Mouse (Mus musculus) stomach, embryonic 14.5 days (tissue): ENCODE measurements around the gene Ccl11. TPM values are rescaled to one million over a fixed set of nuclear protein-coding genes. Genes with fewer than 3 reads are reported as not detected.

Source experiments
- ATAC-seq: fragments of 200-750 bp; cut with Nextera tagmentation; 2 replicates; pipeline ENCODE4 v1.8.0; 2017; ENCODE audit warnings: low read depth, moderate TSS enrichment; ENCODE audit not compliant: insufficient number of reproducible peaks, insufficient read depth, low FRiP score
- H3K27ac ChIP-seq: fragments of 300-500 bp; sonication (generic); 2 replicates; pipeline ENCODE4 v1.5.1; 2014; ENCODE audit warnings: mild to moderate bottlenecking, low read length, moderate library complexity, mixed read lengths
- H3K27me3 ChIP-seq: fragments of 300-500 bp; sonication (generic); 2 replicates; pipeline ENCODE4 v1.6.1; 2014; ENCODE audit warnings: low read length, control low read depth, mixed read lengths; ENCODE audit not compliant: control insufficient read depth, insufficient read depth
- H3K36me3 ChIP-seq: fragments of 300-500 bp; sonication (generic); 2 replicates; pipeline ENCODE4 v1.6.1; 2014; ENCODE audit warnings: mild to moderate bottlenecking, control low read depth, low read length, moderate library complexity, mixed read lengths; ENCODE audit not compliant: control insufficient read depth, insufficient read depth
- H3K4me1 ChIP-seq: fragments of 300-500 bp; sonication (generic); 2 replicates; pipeline ENCODE4 v1.6.1; 2014; ENCODE audit warnings: low read length, control low read depth, mixed read lengths; ENCODE audit not compliant: control insufficient read depth, insufficient read depth
- H3K4me2 ChIP-seq: fragments of 300-500 bp; sonication (generic); replicated peaks from 2 replicates; pipeline ENCODE4 v1.6.1; 2014; ENCODE audit warnings: low read depth, low read length, control low read depth
- H3K4me3 ChIP-seq: fragments of 300-500 bp; sonication (generic); 2 replicates; pipeline ENCODE4 v1.5.1; 2014; ENCODE audit warnings: low read depth, low read length, control low read depth
- H3K9ac ChIP-seq: fragments of 300-500 bp; sonication (generic); replicated peaks from 2 replicates; pipeline ENCODE4 v1.6.1; 2014; ENCODE audit warnings: low read depth, mild to moderate bottlenecking, control low read depth, low read length, moderate library complexity, mixed read lengths
- H3K9me3 ChIP-seq: fragments of 300-500 bp; sonication (generic); 2 replicates; pipeline ENCODE4 v1.6.1; 2016; ENCODE audit warnings: low read depth, low read length, control low read depth; ENCODE audit not compliant: control insufficient read depth
- WGBS: fragments of 180-500 bp; shearing (Covaris S2); extraction: QIAGEN DNeasy Blood & Tissue Kit; methylation state at CpG from one replicate; pipeline ENCODE4 v1.1.7; 2014; 5-methylcytosine and 5-hydroxymethylcytosine counted together
- polyA plus RNA-seq: library from polyadenylated mRNA; unstranded; fragments of >200 nt; fragmentation: Nextera tagmentation; extraction: Ambion mirVana; gene quantifications from 2 replicates; pipeline ENCODE4 v1.2.1, GENCODE M21; 2014

The Ccl11 gene
- 99.4 and 100 TPM in 2 replicates for polyA plus RNA-seq

DNA sequence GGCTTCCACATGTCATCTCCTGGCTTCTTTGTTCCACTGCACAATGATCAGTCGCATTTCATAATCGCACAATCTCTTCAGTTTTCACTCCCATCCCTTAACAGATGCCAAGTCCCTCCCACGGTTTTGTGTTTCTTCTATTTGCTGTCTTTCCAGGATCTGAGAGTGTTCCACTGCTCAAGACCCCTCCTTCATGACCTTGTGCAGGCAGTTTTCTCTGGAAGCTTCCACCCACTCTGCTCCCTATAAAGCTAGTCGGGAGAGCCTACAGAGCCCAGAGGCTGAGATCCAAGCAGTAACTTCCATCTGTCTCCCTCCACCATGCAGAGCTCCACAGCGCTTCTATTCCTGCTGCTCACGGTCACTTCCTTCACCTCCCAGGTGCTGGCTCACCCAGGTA lies at the start of gene Ccl11:
Gene Ccl11, plus strand, starts transcription at position 178 of the 400 bp plus-strand sequence.
- ATAC-seq: no peak
- WGBS: 63% methylated on average over 6 of the region's 6 CpGs
- Histone ChIP-seq H3K9me3 (no peaks in the 10 kb centered on the region), H3K4me2 (peak within 1 kb of the TSS; percentile 22), H3K9ac (0 out of 2 replicates have a peak within 1 kb of the TSS, but pooled peaks have one; percentile 1), H3K27me3 (no peaks in the 10 kb centered on the region), H3K4me3 (peak within 1 kb of the TSS; percentile 12; the same call in 1 of the 2 replicates), H3K36me3 (no peaks in the 10 kb centered on the region), H3K4me1 (no peaks in the 10 kb centered on the region), H3K27ac (no peak within 1 kb of the TSS)

DNA sequence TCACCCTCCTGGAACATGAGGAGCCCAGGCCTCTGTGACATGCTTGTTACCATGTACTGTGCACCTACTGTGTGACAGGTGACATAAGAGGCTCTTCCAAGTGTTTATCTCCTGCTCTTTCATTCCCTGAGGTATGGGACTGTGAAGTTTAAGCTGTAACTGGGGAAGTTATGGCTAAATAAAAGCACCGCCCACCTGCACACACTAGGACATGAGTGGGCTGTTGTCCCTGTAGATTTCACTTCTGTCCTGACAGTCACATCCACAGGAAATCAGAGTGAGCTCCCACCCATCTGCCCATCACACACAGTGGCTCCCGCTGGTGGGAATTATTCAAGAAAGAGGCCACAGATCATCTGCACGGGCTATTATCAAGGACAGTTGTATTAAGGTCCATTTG lies 47.5 kb upstream of the Ccl11 start:
- Histone ChIP-seq H3K36me3 (no peaks in the 10 kb centered on the region), H3K4me2 (no peak overlapping the region), H3K27ac (no peak overlapping the region), H3K27me3 (no peaks in the 10 kb centered on the region), H3K9me3 (no peaks in the 10 kb centered on the region), H3K4me1 (no peaks in the 10 kb centered on the region), H3K9ac (no peak overlapping the region), H3K4me3 (no peak overlapping the region)
- 88% methylated on average over 3 of the region's 3 CpGs for WGBS
- ATAC-seq: no peak

DNA sequence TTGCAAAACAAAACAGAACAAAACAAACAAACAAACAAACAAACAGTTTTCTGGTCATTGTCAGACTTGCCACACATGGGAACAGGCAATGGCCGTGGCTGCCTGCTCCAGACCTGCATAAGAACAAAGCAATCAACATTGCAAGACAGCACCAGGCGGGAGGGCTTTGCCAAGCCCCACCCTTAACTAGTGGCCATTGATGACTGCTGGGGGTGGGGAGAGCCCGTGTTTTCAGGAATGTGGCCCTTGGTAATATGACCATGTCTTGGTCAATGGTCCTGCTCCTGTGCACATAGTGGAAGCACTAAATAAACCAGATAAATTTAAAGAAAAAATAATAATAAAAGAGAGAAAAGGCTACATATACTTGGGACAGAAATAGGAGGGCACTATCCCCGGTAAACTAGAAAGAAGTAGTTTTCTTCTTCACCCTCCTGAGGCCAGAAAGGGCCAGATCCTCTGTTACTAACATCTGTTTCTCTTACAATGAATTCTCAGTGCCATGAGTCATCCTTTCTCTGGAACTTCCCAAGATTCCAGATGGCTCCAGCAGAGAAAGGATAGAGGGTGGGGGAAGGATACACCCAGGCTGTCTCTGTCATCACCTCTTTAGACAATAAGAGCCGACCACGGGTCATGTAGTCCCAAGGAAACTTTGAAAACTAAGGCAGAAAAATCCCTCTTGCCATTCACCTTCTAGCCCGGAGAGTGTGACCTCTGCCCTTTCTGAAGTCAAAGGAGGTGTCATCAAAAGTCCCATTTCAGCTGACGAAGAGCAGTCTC lies 46.0 kb upstream of the Ccl11 start:
- no peak for ATAC-seq
- no peak overlapping the region for H3K4me3 ChIP-seq
- H3K27me3 ChIP-seq: no peaks in the 10 kb centered on the region
- no peak overlapping the region for H3K4me2 ChIP-seq
- 57% methylated on average over 8 of the region's 8 CpGs for WGBS
- H3K4me1 ChIP-seq: no peaks in the 10 kb centered on the region
- H3K9ac ChIP-seq: no peak overlapping the region
- H3K9me3 ChIP-seq: no peaks in the 10 kb centered on the region
- H3K36me3 ChIP-seq: no peaks in the 10 kb centered on the region
- H3K27ac ChIP-seq: no peak overlapping the region

DNA sequence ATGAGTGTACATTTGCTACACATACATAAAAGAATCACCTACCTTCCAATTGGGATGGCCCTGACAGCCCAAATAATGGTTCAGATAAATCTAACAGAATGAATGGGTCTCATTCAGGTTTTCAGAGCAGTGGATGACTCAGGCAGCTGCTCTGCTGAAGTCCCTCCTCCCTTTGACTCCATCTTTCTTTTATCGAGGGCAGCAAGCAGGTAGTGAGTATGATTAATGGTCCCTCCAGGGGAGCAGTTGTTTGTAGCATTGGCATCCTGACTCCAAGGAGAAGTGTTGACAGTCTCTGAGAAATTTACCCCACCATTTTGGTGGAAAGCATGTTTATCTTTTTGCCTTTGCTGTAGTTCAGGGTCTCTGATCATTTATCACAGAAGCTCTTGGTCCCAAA lies 43.9 kb upstream of the Ccl11 start:
- H3K4me1 ChIP-seq: no peaks in the 10 kb centered on the region
- no peaks in the 10 kb centered on the region for H3K9me3 ChIP-seq
- H3K36me3 ChIP-seq: no peaks in the 10 kb centered on the region
- WGBS: 10% methylated on average over 1 of the region's 1 CpGs
- H3K27me3 ChIP-seq: no peaks in the 10 kb centered on the region
- no peak overlapping the region for H3K9ac ChIP-seq
- H3K27ac ChIP-seq: no peak overlapping the region
- no peak for ATAC-seq
- no peak overlapping the region for H3K4me3 ChIP-seq
- no peak overlapping the region for H3K4me2 ChIP-seq

DNA sequence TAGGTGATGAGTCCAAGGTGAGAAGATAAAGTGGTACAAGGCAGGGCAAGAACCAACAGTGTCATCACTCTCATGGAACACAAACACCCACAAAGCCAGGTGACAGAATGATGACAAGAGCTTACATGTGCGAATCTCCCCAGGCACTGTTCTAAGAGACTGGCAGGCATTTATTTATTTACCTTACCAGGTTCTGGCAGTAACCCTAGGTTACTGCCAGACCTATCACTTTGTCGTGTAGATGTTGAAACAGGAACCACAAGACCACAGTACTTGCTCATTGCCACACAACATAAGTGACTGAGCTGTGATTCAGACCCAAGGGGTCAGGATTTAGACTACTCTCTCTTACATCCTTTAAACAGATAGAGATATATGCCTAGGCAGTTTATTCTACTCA lies 42.6 kb upstream of the Ccl11 start:
- Histone ChIP-seq H3K9me3 (no peaks in the 10 kb centered on the region), H3K36me3 (no peaks in the 10 kb centered on the region), H3K9ac (no peak overlapping the region), H3K4me3 (no peak overlapping the region), H3K27me3 (no peaks in the 10 kb centered on the region), H3K4me2 (no peak overlapping the region), H3K27ac (no peak overlapping the region), H3K4me1 (no peaks in the 10 kb centered on the region)
- WGBS: 46% methylated on average over 2 of the region's 2 CpGs
- ATAC-seq: no peak

DNA sequence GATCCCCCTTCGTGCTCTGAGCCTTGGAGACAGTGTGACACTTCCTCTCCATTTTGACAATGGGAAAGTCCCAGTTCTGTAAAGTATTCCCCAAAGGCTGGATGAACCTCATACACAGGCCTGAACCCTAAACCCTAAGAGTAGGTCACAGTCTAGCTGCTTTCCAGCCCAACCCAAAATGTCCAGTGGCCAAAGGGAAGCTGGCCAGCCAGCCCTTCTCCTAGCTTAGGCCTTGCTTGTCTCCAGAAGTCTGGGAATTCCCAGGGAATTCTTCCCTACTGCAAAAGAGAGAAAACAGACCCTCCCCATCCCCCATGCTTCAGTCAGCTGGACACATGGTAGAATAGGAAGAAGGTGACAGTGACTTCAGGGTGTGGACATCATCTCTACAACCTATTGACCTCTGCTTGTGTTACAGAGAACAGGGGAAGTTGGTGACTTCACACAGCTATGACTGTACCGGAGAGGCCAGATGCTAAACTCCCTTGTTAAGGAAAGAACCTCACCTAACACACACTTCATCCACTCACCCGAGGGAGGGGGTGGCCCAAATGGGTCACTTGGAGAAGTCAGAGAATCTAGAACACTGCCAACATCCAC lies 41.3 kb upstream of the Ccl11 start:
- Histone ChIP-seq H3K4me2 (no peak overlapping the region), H3K9me3 (no peaks in the 10 kb centered on the region), H3K27ac (no peak overlapping the region), H3K27me3 (no peaks in the 10 kb centered on the region), H3K9ac (no peak overlapping the region), H3K4me3 (no peak overlapping the region), H3K36me3 (no peaks in the 10 kb centered on the region), H3K4me1 (no peaks in the 10 kb centered on the region)
- no peak for ATAC-seq
- 72% methylated on average over 3 of the region's 3 CpGs for WGBS

DNA sequence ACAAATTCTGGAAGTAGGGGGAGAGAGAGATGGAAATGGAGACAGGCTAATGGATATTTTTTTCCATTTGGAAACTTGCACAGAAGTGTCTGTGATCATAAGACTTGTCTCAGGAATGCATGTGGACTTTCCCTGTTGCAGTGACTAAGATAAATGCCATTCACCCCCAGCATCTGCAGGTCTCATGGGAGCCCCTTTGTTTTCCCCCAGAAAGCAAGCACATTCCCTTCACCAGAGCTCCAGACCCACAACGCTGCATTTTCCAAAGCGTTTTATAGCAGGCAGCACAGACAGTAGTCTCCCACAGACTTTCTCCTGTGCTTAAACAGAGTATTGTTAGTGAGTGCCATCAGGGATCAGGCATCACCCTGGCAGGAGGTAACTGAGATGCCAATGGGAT lies 38.2 kb upstream of the Ccl11 start:
- no peak for ATAC-seq
- no peak overlapping the region for H3K4me2 ChIP-seq
- H3K9ac ChIP-seq: no peak overlapping the region
- no peaks in the 10 kb centered on the region for H3K9me3 ChIP-seq
- H3K27ac ChIP-seq: no peak overlapping the region
- H3K4me3 ChIP-seq: no peak overlapping the region
- no peaks in the 10 kb centered on the region for H3K36me3 ChIP-seq
- H3K4me1 ChIP-seq: no peaks in the 10 kb centered on the region
- H3K27me3 ChIP-seq: no peaks in the 10 kb centered on the region
- WGBS: 46% methylated on average over 2 of the region's 2 CpGs

DNA sequence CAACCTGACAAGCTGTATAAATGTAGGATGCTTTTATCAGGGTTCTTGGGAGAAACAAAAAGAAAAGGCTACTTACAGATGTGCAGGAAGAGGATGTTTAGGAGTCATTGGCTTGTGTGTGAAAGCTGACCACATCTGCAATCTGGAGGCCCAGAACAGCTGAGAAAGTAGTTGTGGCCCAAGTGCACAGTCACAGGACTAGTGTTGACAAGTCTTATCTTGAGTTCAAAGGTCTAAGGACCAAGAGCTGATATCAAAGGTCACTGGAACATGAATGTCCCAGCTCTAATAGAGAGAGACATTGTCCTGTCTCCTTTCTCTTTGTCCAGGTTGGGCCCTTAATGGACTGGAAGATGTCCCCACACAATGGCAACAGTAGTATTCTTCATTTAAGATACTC lies 37.8 kb upstream of the Ccl11 start:
- Histone ChIP-seq H3K9ac (no peak overlapping the region), H3K4me2 (no peak overlapping the region), H3K4me1 (no peaks in the 10 kb centered on the region), H3K27me3 (no peaks in the 10 kb centered on the region), H3K27ac (no peak overlapping the region), H3K36me3 (no peaks in the 10 kb centered on the region), H3K4me3 (no peak overlapping the region), H3K9me3 (no peaks in the 10 kb centered on the region)
- ATAC-seq: no peak
